Mouse (Mus musculus) frontal cortex, adult (tissue): ENCODE results near the gene Gm7694.

ENCODE experiments used
- ATAC-seq: cut with Nextera tagmentation; 2 replicates; pipeline ENCODE4 v1.9.2; 2017; ENCODE audit warnings: mild to moderate bottlenecking, moderate library complexity, mixed read lengths; ENCODE audit not compliant: low TSS enrichment

Gene Gm7694

DNA sequence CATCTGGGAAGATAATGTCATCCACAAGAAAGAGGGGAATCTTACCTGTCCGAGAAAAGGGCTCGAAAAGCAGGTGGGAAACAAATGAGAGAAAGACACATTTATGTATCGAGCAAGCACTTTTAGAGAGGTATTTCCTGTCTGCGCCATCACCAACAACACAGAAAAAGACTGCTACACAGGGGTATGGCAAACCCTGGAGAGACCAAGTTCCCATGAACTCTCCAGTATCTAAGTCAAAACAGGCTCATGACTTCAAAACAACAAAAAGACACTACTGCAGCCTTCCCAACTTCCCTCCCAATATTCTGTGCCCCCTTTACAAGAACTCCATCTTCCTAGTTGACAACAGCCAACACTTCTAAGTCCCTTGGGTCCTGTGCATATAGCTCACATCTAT is at the start of gene Gm7694:
Gm7694 (minus strand) TSS at position 101 of the 400 bp plus-strand sequence.
- ATAC-seq: no peak

- no peak for ATAC-seq
Measured at GRCm38 (mm10) chr1:170353335-170353734, 47.2 kb upstream of the Gm7694 start.

GRCm38 (mm10) chr1:170351080-170351479 is 44.9 kb upstream of the Gm7694 start:
- no peak for ATAC-seq

DNA sequence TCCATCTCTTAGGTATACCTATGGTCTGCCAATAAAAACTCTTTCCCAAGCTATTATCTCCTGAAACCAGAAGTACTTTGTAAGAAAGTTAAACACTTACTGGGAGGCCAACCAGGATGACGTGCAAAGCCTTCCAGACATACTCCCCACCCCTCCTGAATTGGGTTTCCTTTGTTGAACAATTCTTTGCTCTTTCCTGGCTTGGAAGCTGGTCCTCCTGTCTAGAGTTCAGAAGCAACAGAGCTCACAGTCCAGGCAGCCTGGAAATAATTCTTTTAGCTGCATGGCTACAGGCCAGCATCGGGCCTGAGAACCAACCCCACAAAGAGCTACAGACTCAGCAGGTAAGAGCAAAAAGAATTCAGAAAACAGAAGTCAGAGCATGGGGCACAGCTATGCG is 40.1 kb upstream of the Gm7694 start:
- no peak for ATAC-seq

DNA sequence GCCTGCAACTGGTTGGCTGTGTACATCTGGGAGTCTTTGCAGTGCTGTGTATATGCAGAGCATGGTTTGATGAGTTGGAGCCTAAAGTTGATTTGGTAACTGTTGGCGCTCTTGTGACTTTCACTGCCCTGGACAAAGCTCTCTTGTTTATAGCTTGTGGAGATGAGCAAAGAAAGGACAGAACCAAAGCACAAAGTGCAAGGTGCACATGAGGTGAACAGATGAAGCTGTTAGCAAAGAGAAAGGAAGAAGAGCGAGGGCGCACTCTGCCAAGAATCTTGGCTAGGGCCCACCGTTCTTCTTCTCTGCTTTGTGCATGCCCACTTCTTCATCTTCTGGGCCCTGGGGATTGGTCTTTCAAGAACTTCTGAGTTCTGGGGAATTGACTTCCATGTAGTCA is 37.8 kb upstream of the Gm7694 start:
- ATAC-seq: no peak

GRCm38 (mm10) chr1:170343081-170343480 is 36.9 kb upstream of the Gm7694 start:
- peak; percentile 35; the same call in 1 of the 2 replicates for ATAC-seq

DNA sequence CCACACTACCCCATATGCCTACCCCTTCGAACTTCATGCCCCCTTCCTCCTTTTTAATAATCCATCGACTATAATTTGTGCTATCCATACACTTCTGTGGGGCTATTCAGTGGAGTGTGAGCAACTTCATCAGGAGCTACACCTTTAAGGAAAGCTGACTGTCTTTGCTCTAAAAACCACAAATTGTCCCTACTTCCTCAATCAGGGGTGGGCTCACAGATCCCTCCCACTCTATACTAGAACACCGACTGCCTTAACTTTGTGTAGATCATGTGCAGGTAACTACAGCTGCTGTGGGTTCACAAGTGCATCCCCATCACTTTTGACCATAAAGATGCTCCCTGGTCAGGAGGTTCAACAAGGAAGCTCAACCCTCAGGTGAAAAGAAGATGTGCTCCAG is 33.8 kb upstream of the Gm7694 start:
- ATAC-seq: no peak

DNA sequence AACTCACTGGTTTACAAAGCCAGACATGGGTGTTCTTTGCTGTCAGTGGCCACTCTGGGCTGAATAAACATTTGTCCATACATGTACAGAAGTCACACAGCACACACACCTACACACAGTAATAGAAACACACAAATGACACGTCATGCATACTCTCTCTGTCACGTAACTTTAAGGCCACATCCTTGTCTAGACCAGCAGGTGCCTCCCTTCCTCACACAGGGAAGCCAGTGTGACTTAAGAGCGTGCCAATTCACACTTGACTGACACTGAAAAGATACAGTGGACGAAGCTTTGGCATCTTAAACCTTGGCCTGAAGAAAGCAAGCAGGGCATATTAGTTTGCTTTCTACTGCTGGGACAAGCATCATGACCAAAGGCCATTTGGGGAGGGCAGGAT is 26.6 kb upstream of the Gm7694 start:
- no peak for ATAC-seq

- ATAC-seq: peak; percentile 64
Measured at GRCm38 (mm10) chr1:170331926-170332325, 25.8 kb upstream of the Gm7694 start.

DNA sequence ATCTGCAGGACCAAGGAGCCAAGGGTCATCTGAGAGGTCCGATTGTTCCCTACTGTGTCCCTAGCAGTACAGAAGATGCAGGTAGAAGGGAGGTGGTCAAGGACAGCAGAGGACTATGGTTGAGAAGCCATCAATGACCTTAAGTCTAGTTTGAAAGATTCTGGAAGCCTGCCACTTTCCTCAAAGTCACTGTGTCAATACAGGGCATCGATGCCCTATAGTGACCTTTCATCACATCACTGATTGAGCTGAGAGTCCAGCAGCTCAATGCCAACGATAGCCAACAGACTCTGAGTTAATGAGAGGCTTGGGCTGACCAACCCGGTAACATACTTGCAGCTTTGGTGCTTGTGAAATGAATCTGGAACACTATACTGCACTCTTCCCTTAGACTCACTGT is 19.1 kb upstream of the Gm7694 start:
- no peak for ATAC-seq

- ATAC-seq: no peak
Measured at GRCm38 (mm10) chr1:170324312-170324711, 18.2 kb upstream of the Gm7694 start.

GRCm38 (mm10) chr1:170323001-170323400 is 16.9 kb upstream of the Gm7694 start:
- ATAC-seq: peak; percentile 28

GRCm38 (mm10) chr1:170322046-170322445 is 15.9 kb upstream of the Gm7694 start:
- no peak for ATAC-seq

DNA sequence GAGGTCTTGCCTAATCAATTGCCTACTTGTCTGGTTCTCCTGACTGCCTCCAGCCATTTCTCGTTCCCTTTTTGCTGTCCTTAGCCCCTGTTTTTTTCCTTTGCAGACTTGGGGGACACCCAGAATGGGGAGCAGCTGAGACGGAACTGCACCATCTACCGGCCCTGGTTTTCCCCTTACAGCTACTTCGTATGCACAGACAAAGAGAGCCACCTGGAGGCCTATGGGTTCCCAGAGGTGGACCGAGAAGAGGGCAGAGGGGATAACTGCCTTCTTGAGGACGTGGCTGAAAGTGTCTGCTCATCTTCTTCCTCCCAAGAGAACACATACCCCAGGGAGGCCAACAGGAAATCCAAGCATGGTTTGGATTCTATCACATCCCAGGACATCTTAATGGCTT is 5.3 kb upstream of the Gm7694 start:
- ATAC-seq: no peak

DNA sequence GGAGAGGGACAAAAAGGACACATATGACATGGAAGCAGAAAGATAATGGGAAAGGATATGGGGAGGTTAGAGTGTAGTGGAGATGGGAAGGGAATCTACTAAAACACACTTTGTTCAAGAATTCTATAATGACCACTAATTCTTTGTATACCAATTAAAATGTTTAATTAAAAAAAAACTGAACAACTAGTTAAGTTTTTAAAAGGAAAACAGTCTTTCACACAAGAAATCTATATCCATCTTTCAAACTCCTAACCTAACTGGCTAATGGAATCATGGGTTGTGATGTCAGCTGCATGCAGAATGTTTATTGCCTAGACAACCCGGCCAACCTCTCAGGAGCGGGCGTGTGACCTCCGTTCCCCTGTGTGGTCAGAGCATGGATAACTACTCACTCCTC is 2.4 kb upstream of the Gm7694 start, which contains the start of gene Spata46:
Spata46 (plus strand) TSS at position 301 of the 400 bp plus-strand sequence.
- no peak for ATAC-seq

GRCm38 (mm10) chr1:170305002-170305401 is 1.1 kb downstream of the Gm7694 start:
- no peak for ATAC-seq

DNA sequence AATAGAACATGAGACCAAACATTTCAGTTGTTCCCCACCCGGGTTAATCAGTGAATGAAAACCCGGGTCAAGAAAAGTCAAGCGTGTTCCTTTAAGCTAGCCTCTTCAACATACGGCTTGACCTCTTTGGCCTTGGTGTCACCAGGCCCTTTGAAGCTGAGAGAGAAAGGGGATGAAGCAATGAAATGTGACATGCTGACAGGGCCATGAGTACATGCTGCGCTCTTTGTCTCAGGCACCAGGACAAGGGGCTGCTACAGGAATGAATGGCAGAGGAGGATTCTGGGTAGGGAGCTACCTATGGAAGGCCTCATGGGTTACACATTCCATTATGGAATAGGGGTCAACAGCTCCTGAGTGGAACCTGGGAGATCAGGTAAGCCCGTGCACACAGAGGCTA is 3.0 kb downstream of the Gm7694 start:
- ATAC-seq: no peak

GRCm38 (mm10) chr1:170302456-170302855 is 3.7 kb downstream of the Gm7694 start:
- no peak for ATAC-seq

DNA sequence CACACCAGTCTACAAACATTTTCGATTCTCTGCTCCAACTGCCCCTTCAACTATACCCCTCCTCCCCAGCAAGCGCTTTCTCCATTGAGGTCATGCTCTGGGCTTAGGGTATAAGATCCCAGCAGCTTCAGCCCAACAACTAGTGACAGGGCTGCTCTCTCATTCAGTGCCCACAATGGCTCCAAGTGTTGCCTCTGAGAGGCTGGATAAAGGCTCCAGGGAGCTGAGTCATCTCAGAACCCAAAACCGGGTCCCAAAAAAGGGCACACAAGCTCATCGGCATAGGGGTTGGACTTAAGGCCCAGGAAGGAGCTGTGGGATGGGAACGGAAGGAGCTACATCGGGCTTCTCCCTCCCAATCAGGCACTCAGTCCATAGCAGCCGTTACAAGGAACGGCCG is 4.4 kb downstream of the Gm7694 start:
- no peak for ATAC-seq

DNA sequence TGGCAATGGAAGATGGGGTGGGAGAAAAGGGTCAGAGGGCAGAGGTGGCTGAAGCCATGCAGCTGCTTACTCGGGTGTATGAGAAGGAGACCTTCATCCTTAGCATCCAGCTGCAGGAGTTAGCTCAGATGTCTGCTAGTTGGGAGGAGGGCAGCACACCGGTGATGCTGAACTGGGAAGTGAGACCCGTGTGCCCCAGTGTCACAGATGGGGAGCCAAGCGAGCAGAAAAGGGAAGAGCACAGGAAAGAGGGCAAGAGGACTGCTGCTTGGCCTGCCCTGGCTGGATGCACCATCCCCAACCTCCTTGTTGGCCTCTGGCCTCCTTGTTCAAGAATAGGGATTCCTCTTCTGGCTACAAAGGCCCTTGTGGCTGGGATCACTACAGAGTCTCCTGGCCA is 6.6 kb downstream of the Gm7694 start:
- ATAC-seq: no peak

- ATAC-seq: peak; percentile 45
Measured at GRCm38 (mm10) chr1:170294786-170295570, 11.2 kb downstream of the Gm7694 start.

DNA sequence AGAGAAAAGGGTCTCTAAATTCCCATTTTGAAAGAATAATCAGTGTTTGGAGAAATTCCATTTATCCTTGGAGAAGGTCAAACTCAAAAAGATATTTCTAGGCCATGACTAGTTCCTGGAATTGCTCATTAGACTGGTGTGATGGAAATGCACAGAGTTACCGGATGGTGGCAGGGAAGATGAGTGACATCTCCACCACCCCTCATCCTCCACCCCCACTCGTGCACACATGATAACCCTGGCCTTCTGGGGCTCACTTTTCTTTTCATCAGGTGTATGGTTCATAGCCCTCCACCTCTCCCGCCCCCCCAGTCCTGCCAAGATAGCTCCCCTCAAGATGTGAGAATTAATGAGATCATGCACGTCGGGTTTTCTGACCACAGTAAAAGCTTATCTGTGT is 12.9 kb downstream of the Gm7694 start:
- no peak for ATAC-seq

DNA sequence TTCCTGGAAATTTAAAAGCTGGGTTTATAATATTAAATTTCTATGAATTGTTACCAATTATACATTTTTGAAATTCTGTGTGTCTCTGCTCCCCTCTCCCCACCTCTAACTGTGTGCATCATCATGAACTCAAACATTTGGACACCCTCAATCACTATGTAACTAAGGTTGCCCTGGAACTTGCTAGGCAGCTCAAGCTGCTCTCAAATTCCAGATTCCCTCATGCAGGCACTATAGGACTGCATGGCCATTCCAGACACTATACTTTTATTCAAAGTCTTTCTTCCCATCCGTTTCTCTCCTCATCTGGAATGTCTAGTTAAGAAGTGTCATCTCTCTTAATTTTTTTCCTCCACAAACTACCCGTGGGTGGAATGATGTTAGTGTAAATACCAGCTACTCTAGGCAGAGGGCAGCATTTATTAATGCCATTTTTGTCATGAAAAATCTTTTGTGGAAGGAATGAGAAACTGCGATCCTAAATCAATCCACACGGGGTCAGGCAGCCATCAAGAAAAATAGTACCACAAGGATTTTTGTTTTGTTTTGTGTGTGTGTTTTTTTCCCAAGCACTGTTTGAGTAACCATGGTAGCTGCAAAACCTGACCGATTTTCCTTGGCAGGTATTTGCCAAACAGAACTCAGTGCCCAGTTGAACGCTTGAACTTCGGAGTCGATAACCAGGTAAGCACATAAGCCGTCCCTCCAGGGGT is 13.7 kb downstream of the Gm7694 start:
- peak; percentile 65 for ATAC-seq
